Mouse (Mus musculus): Measurements from ENCODE around the gene Tmem132b.
"Not testable (repeated sequence)": the region's sequence is repeated elsewhere in the genome, so short reads cannot be mapped to it uniquely, and the experiment has no call there.

Tmem132b gene

GRCm38 (mm10) chr5:125531634-125532033 is at the start of gene Tmem132b:
TSS of gene Tmem132b (plus strand) at chr5:125531774.
- DNase-seq = peak; percentile 67

GRCm38 (mm10) chr5:125482474-125482873 is 49.1 kb upstream of the Tmem132b start:
- DNase-seq = no peak

DNA sequence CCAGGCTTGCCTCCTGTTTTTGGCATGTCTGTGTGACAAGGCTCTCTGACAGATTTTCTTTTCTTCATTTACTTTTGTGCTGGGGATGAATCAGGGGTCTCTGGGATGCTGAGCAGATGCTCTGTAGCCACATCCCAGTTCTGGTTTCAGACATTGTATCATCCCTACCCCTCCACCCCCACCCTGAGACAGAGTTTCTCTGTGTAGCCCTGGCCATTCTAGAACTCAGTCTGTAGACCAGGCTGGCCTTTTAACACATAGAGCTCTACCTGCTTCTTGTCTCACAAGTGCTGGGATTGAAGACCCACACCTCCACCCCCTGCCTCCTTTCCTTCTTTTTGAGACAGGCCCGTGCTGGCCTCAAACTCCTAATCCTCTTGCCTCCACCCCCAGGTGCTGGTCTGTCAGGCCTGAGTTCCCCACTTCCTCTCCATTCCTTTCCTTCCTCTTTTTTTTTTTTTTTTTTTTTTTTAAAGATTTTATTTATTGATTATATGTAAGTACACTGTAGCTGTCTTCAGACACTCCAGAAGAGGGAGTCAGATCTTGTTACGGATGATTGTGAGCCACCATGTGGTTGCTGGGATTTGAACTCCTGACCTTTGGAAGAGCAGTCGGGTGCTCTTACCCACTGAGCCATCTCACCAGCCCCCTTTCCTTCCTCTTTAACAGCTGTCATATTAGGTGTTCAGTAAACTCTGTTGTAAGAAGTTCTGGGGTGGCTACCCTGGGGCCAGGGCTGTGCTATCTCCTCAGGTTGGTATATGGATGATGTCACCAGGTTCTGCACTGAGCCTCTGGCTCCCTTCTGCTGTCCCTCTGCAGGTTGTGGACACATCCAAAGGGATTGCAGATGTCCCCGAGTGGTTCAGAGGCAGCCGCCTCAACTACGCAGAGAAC is 47.6 kb upstream of the Tmem132b start:
- DNase-seq = no peak

DNA sequence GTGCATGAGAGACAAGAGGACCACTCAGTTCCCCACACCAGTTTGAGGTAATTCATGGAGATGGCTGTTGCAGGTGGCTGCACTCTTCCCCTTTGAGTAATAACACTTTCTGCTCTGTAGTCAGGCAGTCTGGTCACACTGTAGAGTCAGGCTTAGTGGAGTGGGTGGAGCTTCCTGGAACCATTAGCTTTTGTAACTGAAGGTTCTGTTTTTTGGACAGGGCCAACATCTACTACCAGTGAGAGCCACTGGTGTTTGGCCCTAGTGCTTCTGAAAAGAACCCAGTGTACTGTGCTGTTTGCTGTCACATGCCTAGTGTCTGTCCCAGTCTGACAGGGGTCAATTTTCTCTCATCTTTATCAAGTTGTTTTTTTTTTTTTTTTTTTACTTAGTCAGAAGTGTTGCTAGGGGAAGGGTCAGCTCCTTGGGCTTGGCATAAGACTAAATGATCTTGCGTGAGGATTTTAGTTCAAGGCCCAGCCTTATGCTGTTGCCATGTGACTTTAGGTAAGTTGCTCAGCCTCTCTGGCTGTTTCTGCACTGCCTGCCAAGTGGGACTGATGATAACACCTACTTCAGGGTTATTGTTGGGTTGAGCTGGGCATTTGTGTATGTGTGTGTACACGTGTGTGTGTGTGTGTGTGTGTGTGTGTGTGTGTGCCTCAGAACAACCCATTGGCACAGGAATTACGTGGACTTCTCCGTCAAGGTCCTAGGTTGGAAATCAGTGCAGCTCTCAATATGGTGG is 46.4 kb upstream of the Tmem132b start:
- DNase-seq = no peak

DNA sequence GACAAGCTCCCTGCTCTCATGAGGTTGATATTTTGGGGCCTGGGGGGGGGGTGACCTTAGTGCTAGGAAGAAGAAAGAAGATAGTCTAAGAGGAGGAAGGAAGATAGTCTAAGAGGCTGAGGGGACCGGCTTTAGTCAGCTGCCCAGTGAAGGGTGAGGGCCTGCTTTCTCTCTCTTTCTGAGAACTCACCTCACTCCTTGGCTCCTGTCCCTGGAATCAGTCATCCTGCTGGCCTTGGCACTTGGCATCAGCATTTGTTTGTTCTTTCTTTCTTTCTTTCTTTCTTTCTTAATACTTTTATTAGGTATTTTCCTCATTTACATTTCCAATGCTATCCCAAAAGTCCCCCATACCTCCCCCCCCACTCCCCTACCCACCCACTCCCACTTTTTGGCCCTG is 45.5 kb upstream of the Tmem132b start:
- no peak for DNase-seq

DNA sequence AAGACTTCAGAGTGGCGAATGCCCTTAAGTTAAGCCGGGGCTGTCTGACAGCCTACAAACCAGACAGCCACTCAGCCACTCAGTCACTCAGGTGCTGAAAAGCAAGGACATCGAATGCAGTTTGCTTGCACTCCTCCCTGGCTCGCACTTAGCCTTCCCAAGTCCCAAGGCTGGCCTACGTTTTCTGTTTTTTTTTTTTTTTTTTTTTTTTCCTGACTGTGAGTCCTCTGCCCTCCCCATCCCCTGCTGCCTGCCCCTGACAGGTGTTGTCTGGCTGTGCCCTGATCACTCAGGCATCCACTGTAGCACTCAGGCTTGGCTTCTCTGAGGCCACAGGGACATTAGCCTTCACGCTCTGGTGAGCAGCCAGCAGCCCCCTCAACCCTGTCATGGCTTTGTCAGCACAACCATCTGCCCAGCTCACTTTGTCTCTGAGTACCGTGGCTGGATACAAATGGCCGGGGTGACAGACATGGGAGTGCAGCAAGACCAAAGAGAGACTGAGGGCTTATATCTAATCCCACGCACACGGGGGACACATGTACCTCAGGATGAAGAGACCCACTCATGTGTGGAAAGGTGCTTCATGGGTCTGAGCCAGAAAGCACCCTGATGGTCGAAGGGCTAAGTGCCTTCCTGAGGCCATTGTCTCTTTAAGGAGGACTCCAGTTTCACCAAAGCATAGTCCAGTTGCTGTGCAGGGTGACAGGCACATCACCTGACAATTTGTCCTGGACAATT is 44.0 kb upstream of the Tmem132b start:
- DNase-seq = no peak

DNA sequence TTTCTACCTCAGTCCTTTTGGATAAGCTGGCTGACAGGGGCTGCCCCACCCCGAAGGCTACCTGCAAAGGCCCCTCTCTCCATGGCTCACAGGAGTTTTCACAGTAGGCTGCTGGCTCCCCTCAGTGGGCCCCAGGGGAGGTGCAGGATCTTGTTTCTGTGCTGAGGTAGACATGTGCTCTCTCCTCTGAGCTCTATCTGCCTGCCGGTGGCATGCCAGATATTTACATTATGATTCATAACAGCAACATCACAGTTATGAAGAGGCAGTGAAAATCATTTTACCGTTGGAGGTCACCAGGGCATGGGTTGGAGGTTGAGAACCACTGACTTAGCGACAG is 43.5 kb upstream of the Tmem132b start:
- no peak for DNase-seq

- DNase-seq = not testable (repeated sequence)
Measured at GRCm38 (mm10) chr5:125488953-125489352, 42.6 kb upstream of the Tmem132b start.

DNA sequence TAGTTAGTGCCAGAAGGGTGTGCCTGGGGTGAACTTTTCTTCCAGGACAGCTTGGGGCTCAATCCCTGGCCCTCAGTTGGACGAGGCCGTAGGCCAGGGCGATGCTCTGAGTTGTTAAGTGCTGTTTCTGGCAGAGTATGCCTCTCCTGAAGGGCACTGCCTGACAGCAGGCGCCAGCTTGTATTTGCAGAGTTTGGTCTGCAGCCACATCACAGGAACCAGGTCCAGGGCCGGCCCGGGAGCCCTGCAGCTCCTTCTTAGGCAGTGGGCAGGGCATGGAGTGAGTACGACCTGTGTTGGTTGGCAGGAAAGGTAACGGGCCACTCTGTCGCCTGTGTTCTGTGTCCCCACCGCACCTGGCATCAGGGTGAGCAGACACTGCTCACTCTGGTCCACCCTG is 40.5 kb upstream of the Tmem132b start:
- no peak for DNase-seq

- DNase-seq = no peak
Measured at GRCm38 (mm10) chr5:125492379-125493092, 39.0 kb upstream of the Tmem132b start.

GRCm38 (mm10) chr5:125493093-125493423 is 38.5 kb upstream of the Tmem132b start:
- no peak for DNase-seq

DNA sequence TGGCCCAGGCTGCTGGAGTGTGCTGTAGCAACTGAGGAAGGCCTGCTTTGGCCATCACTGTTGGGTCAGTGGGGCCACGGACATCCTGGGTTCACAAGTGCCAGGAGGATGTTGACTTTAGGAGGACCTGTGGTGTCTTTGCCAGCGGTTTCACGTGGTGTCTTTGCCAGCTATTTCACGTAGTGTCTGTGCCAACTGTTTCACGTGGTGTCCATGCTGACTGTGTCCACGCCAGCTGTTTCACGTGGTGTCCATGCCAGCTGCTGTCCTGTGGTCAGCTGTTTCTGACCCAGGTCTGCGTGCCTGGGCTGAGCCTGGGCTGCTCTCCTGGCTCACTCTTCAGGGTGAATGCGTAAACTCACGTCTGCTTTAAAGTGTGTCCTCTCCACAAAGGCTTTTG is 35.9 kb upstream of the Tmem132b start:
- DNase-seq = no peak

DNA sequence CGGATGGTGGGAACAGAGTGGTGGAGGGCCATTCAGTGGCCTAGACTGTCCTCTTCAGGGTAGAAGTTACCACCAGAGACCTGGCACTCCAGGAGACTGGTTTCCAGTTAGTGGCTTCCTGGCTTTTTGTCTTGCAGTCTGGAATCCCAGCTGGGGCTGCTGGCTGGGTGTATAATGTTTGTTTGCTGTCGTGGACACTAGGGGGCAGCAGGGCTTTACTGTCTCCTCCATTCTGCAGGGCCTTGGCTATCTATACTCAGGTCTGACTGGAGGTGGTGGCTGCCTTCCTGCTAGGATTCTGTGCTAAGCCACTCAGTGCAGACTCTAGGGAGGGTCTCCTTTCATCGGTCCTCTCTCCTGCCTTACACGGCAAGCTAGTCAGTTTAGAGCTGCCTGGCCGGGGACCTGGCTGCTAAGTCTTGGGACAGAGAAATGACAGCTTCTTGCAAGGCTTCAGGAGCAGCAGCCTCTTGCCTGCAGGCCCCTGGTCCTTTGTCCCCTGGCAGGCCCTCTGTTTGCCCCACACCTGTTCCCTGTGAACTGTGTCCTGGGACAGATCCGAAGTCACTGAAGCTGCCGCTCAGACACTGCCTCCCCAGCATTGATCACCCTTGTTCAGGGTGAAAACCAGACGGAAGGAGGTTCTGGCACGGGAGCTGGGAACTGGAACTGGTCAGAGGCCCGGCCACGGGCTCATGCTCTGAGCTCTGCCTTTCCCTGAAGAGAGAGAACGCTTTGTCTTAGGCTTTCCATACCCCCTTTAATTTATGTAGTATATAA is 33.6 kb upstream of the Tmem132b start:
- peak; percentile 85 for DNase-seq

- no peak for DNase-seq
Measured at GRCm38 (mm10) chr5:125501505-125501904, 30.1 kb upstream of the Tmem132b start.

- DNase-seq = no peak
Measured at GRCm38 (mm10) chr5:125502186-125502585, 29.4 kb upstream of the Tmem132b start.

- no peak for DNase-seq
Measured at GRCm38 (mm10) chr5:125503628-125504027, 27.9 kb upstream of the Tmem132b start.

GRCm38 (mm10) chr5:125504692-125505091 is 26.9 kb upstream of the Tmem132b start:
- DNase-seq = peak; percentile 49

- peak; percentile 74 for DNase-seq
Measured at GRCm38 (mm10) chr5:125505968-125506367, 25.6 kb upstream of the Tmem132b start.

DNA sequence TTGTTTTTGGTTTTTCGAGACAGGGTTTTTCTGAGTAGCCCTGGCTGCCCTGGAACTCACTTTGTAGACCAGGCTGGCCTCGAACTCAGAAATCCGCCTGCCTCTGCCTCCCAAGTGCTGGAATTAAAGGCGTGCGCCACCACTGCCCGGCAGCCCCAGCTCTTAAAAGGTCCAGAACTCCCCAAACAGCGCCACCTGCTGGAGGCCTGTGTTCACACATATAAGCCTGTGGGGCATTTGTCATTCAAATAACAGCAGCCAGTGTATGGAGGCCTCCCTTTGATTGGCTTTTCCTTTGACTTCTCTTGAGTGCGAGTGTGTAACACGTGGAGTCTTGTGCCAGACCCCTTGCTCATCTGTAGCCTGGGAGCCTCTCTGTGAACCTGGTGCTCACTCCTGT is 24.0 kb upstream of the Tmem132b start:
- DNase-seq = no peak

- DNase-seq = no peak
Measured at GRCm38 (mm10) chr5:125508006-125508405, 23.6 kb upstream of the Tmem132b start.

DNA sequence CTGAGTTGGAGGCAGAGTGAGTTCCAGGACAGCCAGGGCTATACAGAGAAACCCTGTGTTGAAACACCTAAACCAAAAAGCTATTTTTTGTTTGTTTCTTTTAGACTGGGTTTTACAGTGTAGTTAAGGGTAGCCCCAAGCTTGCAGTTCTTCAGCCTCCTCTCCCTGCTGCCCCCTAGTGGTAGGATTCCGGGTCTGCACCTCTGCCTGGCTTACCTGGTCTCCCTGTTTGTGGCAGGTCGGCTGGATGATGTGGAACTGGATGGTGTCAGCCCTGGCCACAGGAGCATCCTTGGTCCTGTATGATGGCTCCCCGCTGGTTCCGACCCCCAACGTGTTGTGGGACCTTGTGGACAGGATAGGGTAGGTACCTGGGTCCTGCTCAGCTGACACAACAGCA is 22.0 kb upstream of the Tmem132b start:
- DNase-seq = no peak

- no peak for DNase-seq
Measured at GRCm38 (mm10) chr5:125515006-125515405, 16.6 kb upstream of the Tmem132b start.

Data from right cerebral cortex, adult 18-20 months (tissue).